Mouse (Mus musculus) MEL (cell line): ENCODE data around the gene Slc12a8.

Experiments used
- CHD1 ChIP-seq: IDR thresholded peaks from 2 replicates; pipeline ENCODE4 v1.6.1; 2012; ENCODE audit warnings: low read depth, mild to moderate bottlenecking, inconsistent platforms, low read length, improper control_type of control experiment
- CTCF ChIP-seq, 3 experiments: IDR thresholded peaks in 2 of 3; conservative IDR thresholded peaks in 1 of 3; 2 replicates each; pipeline ENCODE4 v1.5.1; 2011 to 2012; ENCODE audit warnings: low read length in 3 of 3, low read depth in 2 of 3, mild to moderate bottlenecking in 2 of 3, improper control_type of control experiment in 1 of 3, inconsistent platforms in 1 of 3, mixed read lengths in 1 of 3, moderate library complexity in 1 of 3; ENCODE audit not compliant: control insufficient read depth in 1 of 3, insufficient read depth in 1 of 3, poor library complexity in 1 of 3, severe bottlenecking in 1 of 3
- ELF1 ChIP-seq: IDR thresholded peaks from 2 replicates; pipeline ENCODE4 v1.6.1; 2014; ENCODE audit warnings: low read depth, mild to moderate bottlenecking, inconsistent platforms, low read length, improper control_type of control experiment, moderate library complexity
- HCFC1 ChIP-seq: IDR thresholded peaks from 2 replicates; pipeline ENCODE4 v1.6.1; 2012; ENCODE audit warnings: low read depth, mild to moderate bottlenecking, inconsistent platforms, low read length, improper control_type of control experiment, moderate library complexity
- MAX ChIP-seq: IDR thresholded peaks from 2 replicates; pipeline ENCODE4 v1.6.1; 2011; ENCODE audit warnings: low read length, improper control_type of control experiment
- POLR2A ChIP-seq, 2 experiments: IDR thresholded peaks; 2 replicates each; pipeline ENCODE4 v1.6.1; 2011 to 2012; ENCODE audit warnings: low read length in 2 of 2, mild to moderate bottlenecking in 2 of 2, control low read depth in 1 of 2, improper control_type of control experiment in 1 of 2, low read depth in 1 of 2, moderate library complexity in 1 of 2; ENCODE audit not compliant: control insufficient read depth in 1 of 2, insufficient read depth in 1 of 2, poor library complexity in 1 of 2
- TAL1 ChIP-seq: IDR thresholded peaks from 2 replicates; pipeline ENCODE4 v1.6.1; 2012; ENCODE audit warnings: mild to moderate bottlenecking, inconsistent platforms, low read length, moderate library complexity, mixed read lengths
- TBP ChIP-seq: IDR thresholded peaks from 2 replicates; pipeline ENCODE4 v1.8.0; 2011; ENCODE audit warnings: low read depth, low read length, improper control_type of control experiment
- USF1 ChIP-seq: IDR thresholded peaks from 2 replicates; pipeline ENCODE4 v1.6.1; 2014; ENCODE audit warnings: low read depth, mild to moderate bottlenecking, inconsistent platforms, low read length, improper control_type of control experiment, moderate library complexity
- USF2 ChIP-seq, 2 experiments: IDR thresholded peaks; 2 replicates each; pipeline ENCODE4 v1.6.1; 2011 to 2012; ENCODE audit warnings: improper control_type of control experiment in 2 of 2, low read length in 2 of 2, borderline replicate concordance in 1 of 2, inconsistent platforms in 1 of 2, low read depth in 1 of 2, mild to moderate bottlenecking in 1 of 2; ENCODE audit not compliant: insufficient read depth in 1 of 2
- ZC3H11A ChIP-seq: IDR thresholded peaks from 2 replicates; pipeline ENCODE4 v1.6.1; 2012; ENCODE audit warnings: low read depth, mild to moderate bottlenecking, inconsistent platforms, low read length, improper control_type of control experiment

DNA sequence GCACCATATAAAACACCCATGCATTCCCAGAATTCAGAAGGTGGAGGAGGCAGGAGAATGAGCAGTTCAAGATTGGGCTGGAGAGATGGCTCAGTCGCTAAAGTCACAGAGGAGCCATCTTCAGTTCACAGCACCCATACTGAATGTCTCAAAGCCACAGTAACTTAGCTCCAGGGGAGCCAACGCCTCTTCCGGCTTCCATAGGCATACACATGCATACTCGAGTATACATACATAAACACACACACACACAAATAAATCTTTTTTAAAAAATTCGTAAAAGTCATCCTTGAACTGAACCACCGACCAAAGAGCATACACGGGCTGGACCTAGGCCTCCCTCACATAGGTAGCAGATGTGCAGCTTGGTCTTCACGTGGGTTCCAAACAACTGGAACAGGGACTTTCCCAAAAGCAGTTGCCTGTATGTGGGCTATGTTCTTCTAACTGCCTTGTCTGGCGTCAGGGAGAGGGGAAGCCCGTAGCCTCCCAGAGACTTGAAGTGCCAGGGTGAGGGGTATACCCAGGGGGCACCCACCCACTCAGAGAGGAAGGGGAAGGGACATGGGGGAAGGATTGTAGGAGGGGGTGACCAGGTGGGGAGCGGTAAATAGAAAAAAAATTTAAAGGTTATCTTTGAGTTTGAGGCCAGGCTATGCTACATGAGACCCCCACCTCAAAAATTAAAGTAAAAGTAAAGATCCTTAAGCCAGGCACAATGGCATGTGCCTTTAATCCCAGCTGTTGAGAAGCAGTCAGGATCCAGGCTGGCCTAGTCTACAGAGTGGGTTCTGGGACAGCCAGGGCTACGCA lies 191.7 kb downstream of the Slc12a8 start:
- TF ChIP-seq HCFC1 (no peak), USF2 (IDR thresholded peaks at IDR 0.05; ENCODE audit: borderline replicate concordance in 1 of 2, insufficient read depth in 1 of 2, low read depth in 1 of 2, low read length in 2 of 2) (no peak), TBP (no peak), POLR2A (IDR thresholded peaks at IDR 0.05; ENCODE audit: control insufficient read depth in 1 of 2, insufficient read depth in 1 of 2, low read depth in 1 of 2, low read length in 2 of 2, poor library complexity in 1 of 2) (no peak), CTCF (IDR thresholded peaks at IDR 0.05 in 2 of 3, conservative IDR thresholded peaks at IDR 0.05 in 1 of 3; ENCODE audit: control insufficient read depth in 1 of 3, insufficient read depth in 1 of 3, low read depth in 2 of 3, low read length in 3 of 3, poor library complexity in 1 of 3, severe bottlenecking in 1 of 3) (no peak), ELF1 (no peak), TAL1 (no peak), USF1 (no peak), CHD1 (no peak), MAX (no peak), ZC3H11A (no peak)
